Mouse (Mus musculus): ENCODE results near the gene Rrp8.

The Rrp8 gene

GRCm38 (mm10) chr7:105736911-105737521 is at the start of gene Rrp8:
TSS of gene Rrp8 (minus strand) at chr7:105737385.
- DNase-seq = no peak

DNA sequence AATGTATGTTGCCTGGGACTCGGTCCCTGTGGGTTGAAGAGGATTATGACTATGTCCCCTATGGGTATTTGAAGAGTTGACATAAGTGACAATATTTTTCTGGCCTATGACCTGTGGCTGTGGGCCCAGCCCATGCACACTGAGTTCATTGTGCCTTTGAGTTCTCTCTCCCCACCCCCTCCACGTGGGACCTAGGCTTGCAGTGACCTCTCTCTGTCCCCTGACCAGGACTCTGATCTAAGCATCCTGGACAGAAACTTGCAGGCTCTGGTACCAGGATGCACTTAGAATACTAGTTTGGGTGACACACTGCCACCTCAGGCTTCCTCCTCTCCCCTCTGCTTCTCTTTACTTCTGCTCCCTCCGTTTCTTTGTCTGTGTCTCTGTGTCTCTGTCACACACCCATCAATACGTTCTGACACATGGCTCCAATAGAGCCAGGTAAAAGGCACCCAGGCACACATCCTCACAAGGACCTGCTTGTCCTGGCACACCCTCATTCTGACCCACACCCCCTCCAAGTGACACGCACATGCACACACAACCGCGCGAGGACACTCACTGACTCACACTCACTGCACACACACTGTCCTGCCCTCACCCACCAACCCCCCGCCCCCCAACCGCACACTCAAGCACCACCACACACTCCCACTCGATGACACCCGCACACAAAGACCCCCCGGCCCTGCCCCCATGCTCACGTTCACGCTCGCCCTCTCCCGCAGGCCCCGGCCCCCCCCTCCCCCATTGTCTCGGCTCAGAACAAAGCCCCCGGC is 49.5 kb upstream of the Rrp8 start:
- peak; percentile 70 for DNase-seq

- no peak for DNase-seq
These were observed 47.4 kb upstream of the Rrp8 start for GRCm38 (mm10) chr7:105784556-105784955.

GRCm38 (mm10) chr7:105783861-105784260 is 46.7 kb upstream of the Rrp8 start:
- DNase-seq = no peak

- peak; percentile 39 for DNase-seq
These were observed 41.5 kb upstream of the Rrp8 start for GRCm38 (mm10) chr7:105778553-105779265.

DNA sequence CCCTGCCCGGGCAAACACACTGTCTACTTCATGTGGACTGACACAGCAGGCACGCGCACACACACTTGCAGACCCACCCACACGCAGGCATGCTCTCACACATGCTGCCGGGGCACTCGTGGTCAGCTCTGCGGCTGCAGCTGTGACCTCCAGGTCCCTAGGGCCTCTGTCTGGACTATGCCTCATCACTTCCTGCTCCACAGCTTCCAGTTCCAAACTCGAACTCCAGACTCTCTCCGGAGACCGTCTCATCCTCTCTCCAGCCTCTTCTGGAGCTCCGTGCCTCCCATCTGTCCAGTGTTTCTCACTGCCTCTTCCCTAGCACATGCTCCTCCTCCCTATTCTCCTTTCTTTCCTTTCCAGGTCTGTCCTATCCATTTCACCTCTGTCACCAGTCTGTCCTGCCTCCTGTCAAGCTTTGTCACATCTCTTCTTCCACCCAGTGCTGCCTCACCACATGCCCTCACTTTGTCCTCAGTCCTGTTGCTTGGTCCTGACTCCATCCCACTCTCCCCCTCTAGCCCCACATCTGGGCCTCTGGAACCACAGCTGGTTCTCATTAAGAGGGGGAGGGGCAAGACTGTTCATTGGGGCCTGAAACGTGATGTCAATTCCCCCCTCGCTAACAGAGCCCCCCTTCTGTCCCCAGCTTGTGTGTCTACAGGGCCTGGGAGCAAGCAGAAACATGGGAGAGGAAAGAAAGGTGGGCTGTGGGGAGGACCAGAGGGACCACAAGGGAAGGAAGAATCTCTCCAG is 40.8 kb upstream of the Rrp8 start:
- peak; percentile 41 for DNase-seq

- DNase-seq = no peak
These were observed 40.1 kb upstream of the Rrp8 start for GRCm38 (mm10) chr7:105777316-105777715.

DNA sequence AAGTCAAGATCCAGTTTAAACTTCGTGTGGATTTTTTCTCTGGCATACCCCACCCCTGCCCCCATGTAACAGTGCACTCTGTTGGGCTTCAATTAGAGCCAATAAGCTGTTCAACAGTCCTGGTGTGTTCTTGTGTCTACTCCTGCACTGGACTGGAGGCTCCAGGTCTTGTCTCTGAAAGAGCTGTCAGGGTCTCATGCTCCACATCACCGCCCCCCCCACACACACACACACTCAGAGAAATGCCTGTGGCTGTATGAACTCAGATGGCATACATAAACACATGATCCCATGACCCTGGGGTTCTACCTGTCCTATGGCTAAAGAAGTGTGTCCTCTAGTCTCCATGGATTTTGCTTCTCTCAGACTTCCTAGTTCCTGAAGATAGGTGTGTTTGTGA is 38.8 kb upstream of the Rrp8 start:
- DNase-seq = no peak

- peak; percentile 65 for DNase-seq
These were observed 37.5 kb upstream of the Rrp8 start for GRCm38 (mm10) chr7:105774661-105775060.

GRCm38 (mm10) chr7:105773041-105773440 is 35.9 kb upstream of the Rrp8 start:
- peak; percentile 34 for DNase-seq

- DNase-seq = no peak
These were observed 35.1 kb upstream of the Rrp8 start for GRCm38 (mm10) chr7:105772331-105772730.

DNA sequence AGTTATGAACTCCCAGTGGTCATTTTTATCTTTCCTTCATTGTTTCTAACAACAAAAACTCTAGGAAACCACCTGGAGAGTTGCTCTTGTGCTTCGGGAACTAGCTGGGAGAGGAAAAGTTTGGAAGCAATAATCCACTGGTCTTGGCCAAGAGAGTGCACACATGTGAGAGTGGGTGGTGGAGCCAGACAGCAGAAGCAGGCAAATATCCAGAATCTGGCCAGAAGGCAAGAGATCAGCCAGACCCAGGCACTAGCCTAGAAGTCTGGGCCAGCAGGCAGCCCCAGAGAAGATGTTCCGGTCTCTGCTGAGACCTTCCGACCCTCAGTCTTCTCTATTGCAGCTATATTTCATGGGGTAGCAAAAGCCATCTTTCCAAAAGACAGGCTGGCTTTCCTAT is 32.8 kb upstream of the Rrp8 start:
- DNase-seq = no peak

DNA sequence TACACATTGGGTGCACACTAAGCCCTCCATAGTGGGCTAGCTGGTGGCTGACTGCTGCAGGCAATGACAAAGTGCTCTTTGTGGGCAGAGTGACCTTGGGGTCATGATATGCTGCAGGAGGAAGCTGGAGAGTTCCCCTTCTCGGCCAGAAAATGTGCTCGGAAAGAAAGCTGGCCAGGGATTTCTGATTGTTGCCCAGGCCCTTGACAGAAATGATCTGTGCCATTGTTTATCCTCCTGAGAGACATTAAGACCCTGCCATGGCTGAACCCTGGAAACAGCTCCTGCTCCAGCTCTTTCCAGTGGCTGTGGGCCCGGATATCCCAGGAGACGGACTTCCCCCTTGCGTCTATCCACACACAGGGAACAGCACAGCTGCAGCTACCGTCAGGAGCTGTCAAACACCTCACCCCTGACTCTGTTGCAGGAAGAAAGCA is 30.6 kb upstream of the Rrp8 start:
- DNase-seq = no peak

GRCm38 (mm10) chr7:105764331-105764730 is 27.1 kb upstream of the Rrp8 start:
- no peak for DNase-seq

DNA sequence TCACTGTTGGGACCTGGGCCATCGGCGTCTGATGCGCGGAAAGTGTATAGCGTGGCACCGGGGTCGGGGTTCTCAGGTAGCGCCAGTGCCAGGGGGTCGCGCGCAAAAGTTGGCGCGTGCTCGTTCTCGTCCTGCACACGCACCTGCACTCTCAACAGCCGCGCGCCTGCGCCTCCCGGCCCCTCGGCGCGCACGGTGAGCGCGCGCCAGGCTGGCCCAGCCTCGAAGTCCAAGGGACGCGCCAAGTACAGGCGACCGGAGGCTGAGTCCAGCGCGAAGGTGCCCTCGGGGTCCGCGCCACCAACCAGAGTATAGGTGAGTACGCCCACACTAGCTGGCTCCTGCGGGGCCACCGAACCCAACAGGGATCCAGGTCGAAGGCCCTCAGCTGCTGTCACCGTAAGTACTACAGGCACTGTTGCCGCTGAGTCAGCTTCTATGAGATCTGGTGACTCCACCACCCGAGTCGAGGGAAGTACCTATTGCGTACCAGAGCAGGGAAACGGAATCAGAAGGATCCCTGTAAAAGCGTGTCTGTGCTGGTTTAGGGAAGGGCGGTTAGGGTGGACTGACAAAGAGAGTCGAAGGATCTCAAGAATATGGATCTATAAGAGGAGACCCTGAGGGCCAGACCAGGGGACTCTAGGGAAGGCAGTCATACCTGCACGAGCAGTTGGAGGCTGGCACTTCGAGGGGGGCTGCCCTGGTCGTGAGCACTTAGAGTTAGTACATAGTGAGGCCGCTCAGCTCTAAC is 25.5 kb upstream of the Rrp8 start:
- no peak for DNase-seq

GRCm38 (mm10) chr7:105761813-105762484 is 24.8 kb upstream of the Rrp8 start:
- no peak for DNase-seq

- DNase-seq = no peak
These were observed 16.1 kb upstream of the Rrp8 start for GRCm38 (mm10) chr7:105753281-105753680.

- no peak for DNase-seq
These were observed 15.5 kb upstream of the Rrp8 start for GRCm38 (mm10) chr7:105752716-105753115.

DNA sequence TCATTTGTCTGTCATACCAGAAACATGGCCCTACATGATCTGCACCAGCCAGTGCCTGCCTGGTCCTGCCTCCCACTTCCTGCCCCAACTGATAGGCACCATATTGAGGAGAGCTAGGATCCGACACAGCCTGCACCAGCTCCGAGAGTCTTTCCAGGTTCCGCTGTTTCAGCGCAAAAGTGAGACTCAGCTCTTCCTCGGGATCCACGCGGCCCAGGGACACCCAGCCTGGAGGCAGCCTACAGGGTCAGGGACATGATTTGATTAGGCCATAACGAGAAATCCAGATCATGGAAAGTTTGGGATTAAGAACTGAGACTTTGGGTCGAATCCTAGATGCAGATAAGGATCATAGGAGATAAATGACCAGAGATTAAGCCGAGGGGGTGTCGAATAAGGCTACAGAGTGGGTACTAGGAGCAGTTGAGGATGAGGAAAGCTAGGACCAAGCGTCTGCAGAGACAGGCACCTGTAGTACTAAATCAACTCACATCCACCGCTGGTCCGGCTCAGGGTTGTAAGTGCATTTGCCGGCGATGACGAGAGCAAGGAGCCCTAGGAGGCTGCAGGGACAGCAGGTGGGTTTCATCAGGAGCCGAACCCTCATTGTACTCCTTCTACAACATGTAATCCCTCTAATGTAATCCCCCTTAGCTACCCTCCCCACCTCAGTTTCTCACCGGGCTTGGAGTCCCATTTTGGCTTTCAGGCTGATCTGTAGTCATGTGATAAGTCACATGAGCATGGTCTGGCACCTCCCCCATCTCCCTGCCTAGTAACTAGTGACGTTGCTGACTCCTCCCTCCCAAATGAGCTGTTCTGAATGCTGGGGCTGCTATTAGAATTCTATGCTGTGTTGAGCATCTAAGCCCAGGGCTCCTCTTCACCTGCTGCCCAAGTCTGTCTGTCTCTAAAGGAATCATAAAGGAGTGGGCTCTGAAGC is 14.6 kb upstream of the Rrp8 start, which contains the start of gene Tpp1:
Gene Tpp1 (minus strand): TSS at position 745 of the 943 bp plus-strand sequence.
- DNase-seq = peak; percentile 95

GRCm38 (mm10) chr7:105747776-105748175 is 10.6 kb upstream of the Rrp8 start:
- no peak for DNase-seq

Data from retina, postnatal 1 day (tissue).